Mouse (Mus musculus) lung, postnatal 25 days (tissue): ENCODE measurements around the gene Kng2.
"Not testable (repeated sequence)": the region's sequence is repeated elsewhere in the genome, so short reads cannot be mapped to it uniquely, and the experiment has no call there.

Source experiments
- DNase-seq: peaks from one replicate; pipeline ENCODE4 v3.0.0; 2022; ENCODE audit warnings: low spot score

Gene Kng2

GRCm38 (mm10) chr16:22956085-22956439 lies 73.2 kb downstream of the Kng2 start:
- no peak for DNase-seq

- DNase-seq, result no peak
Measured at GRCm38 (mm10) chr16:22955397-22956084, 73.7 kb downstream of the Kng2 start.

GRCm38 (mm10) chr16:22953069-22953468 lies 76.2 kb downstream of the Kng2 start:
- no peak for DNase-seq

GRCm38 (mm10) chr16:22950840-22951395 lies 78.4 kb downstream of the Kng2 start, which contains the start of gene Hrg:
Hrg (plus strand) TSS chr16:22951072.
- no peak for DNase-seq

DNA sequence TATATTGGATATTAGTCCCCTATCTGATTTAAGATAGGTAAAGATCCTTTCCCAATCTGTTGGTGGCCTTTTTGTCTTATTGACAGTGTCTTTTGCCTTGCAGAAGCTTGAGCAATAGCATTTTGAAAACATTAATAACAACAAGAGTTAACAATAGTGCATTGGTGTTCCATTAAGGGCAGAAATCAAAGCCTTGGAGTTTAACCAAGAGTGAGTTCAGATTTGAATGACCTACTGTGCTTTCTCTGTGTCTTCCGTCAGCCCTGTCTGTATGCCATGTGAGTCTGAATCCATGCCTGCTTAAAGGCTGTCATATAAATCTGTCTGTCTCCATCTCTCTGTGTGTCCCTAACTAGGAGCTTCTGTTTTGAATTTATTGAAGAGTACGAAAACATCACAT lies 81.9 kb downstream of the Kng2 start:
- no peak for DNase-seq

GRCm38 (mm10) chr16:22941825-22942476 lies 87.3 kb downstream of the Kng2 start:
- DNase-seq, result not testable (repeated sequence)

GRCm38 (mm10) chr16:22939120-22939695 lies 90.1 kb downstream of the Kng2 start:
- no peak for DNase-seq

DNA sequence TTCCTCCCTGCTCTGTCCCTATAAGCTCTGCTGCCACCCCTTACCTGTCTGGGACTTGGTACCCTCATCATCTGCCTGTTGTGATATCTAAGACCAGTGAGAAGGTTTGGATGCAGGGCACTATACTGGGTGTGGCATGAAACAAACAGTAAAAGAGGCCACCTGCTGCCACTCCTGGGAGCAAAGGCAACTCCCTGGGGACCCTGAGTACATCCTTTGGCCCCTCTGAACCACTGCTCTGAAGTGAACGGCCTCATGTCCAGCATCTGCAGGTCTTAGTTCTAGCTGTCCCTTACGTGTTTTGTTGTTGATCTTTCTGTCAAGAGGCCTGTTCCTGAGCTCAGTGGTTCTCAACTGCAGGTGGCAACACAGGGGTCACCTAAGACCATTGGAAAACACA lies 90.7 kb downstream of the Kng2 start:
- DNase-seq, result no peak

GRCm38 (mm10) chr16:22937631-22938030 lies 91.7 kb downstream of the Kng2 start:
- DNase-seq, result no peak
